Mouse (Mus musculus) effector memory CD4-positive, alpha-beta T cell, adult 7 months (primary cell): ENCODE results near the gene Gpd2. TPM values are rescaled to one million over a fixed set of nuclear protein-coding genes. Genes with fewer than 3 reads are reported as not detected.

Source experiments
- polyA plus RNA-seq: library from polyadenylated mRNA; unstranded; fragments of 100-300 nt; shearing (Covaris generic); gene quantifications from one replicate; pipeline ENCODE4 v1.2.1, GENCODE M21; 2017

The Gpd2 gene
- 20.9 TPM for polyA plus RNA-seq

GRCm38 (mm10) chr2:57237475-57237919, at the start of gene Gpd2:
Gene Gpd2, plus strand, starts transcription at chr2:57237635.

Other genes with a start within 250 kb of the Gpd2 start
- 523 TPM for gene Nr4a2, start 113.6 kb upstream of the Gpd2 start, polyA plus RNA-seq